Mouse (Mus musculus): ENCODE data around the gene Trex2. TPM values are rescaled to one million over a fixed set of nuclear protein-coding genes. Genes with fewer than 3 reads are reported as not detected.
"Not testable (repeated sequence)": the region's sequence is repeated elsewhere in the genome, so short reads cannot be mapped to it uniquely, and the experiment has no call there.

Gene Trex2
- total RNA-seq, 4 experiments from 2014 or later: not detected

DNA sequence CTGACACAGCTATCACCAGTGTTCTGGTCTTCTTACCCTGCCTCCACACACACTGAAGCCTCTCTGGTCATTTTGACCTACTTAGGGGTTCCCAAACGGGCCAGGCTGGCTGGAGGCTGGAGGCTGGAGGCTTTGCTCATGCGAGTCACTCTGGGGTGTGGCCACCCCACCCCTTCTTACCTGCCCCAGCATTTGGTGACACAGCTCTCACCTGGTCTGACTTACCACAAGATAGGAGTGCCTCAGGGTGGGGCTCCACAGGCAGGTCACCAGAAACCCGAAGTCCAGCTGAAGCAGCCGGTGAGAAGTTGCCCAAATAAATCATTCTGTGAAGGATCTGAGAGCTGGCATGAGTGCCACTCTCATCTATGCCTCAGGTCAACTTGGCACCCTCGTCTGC, 2.3 kb downstream of the Trex2 start:
- DNase-seq (ENCODE audit: low spot score in 2 of 2): no peak

DNA sequence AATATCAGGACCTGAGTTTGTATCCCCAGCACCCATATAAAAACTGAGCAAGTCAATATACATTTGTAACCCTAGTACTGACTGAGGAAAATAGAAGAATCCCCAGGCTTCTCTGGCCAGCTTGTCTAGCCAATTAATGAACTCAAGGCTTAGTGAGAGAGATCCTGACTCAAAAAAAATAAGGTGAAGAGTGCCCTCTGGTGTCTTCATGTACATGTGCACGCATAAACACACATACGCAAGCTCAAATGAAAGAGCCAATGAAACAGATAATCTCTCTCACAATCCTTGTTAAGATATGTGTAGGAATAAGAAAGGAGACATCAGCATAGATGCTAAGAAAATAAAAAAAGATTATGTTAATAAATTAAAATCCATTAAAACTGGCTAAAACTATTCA, 5.1 kb downstream of the Trex2 start:
- no peak for DNase-seq (ENCODE audit: low spot score in 2 of 2)

DNA sequence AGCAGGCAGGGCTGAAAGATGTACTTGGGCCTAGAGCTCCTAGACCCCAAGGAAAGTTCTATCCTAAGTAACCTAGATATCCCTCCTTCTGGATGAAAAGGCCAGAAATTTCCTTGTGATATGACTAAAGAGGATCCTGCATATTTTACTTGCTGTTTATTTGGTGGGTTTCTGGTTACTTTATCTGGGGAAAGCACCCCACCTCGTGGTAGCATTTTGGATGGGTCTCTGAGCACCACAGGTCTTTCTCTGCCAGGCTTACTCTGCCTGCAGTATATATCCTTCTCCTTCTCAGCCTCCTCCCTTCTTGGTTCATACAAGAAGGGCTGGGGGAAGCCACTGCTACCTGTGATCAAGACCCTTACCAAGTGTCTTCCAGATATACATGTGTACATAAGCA, 22.4 kb downstream of the Trex2 start:
- no peak for DNase-seq (ENCODE audit: low spot score in 2 of 2)

GRCm38 (mm10) chrX:73410880-73411517, 24.1 kb downstream of the Trex2 start, which contains the start of gene Zfp92:
TSS of gene Zfp92 (plus strand) at chrX:73411096.
- DNase-seq (ENCODE audit: low spot score in 2 of 2): peak in 1 of 2 experiments; percentile 11

- DNase-seq (ENCODE audit: low spot score in 2 of 2): no peak
These were observed 33.5 kb downstream of the Trex2 start for GRCm38 (mm10) chrX:73401616-73402015.

- DNase-seq (ENCODE audit: low spot score in 2 of 2): no peak
These were observed 34.2 kb downstream of the Trex2 start for GRCm38 (mm10) chrX:73400951-73401350.

- not testable (repeated sequence) for DNase-seq (ENCODE audit: low spot score in 2 of 2)
These were observed 36.5 kb downstream of the Trex2 start, which contains the start of gene Gm18336 for GRCm38 (mm10) chrX:73398636-73399035. TSS of gene Gm18336 (minus strand) at chrX:73398736.

- DNase-seq (ENCODE audit: low spot score in 2 of 2): no peak
These were observed 38.7 kb downstream of the Trex2 start for GRCm38 (mm10) chrX:73396446-73396845.

- no peak for DNase-seq (ENCODE audit: low spot score in 2 of 2)
These were observed 43.7 kb downstream of the Trex2 start for GRCm38 (mm10) chrX:73391481-73391880.

DNA sequence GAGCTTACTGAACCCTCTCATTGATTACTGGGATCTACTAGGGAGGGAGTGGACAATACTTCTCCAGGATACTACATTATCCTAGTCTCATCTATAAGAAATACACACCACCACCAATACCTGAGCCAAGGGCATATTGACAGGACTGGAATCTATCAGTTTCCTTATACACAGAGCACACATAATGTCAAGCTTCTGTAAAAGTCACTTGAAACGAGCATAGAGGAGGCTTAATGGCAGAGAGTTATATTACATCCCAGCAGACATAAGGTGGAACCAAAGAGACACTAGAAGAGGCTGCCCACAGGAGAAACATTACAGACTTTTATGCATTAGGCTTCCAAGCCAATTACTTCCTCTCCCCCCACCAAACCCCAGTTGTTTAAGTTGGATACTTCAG, 50.2 kb downstream of the Trex2 start:
- no peak for DNase-seq (ENCODE audit: low spot score in 2 of 2)

DNA sequence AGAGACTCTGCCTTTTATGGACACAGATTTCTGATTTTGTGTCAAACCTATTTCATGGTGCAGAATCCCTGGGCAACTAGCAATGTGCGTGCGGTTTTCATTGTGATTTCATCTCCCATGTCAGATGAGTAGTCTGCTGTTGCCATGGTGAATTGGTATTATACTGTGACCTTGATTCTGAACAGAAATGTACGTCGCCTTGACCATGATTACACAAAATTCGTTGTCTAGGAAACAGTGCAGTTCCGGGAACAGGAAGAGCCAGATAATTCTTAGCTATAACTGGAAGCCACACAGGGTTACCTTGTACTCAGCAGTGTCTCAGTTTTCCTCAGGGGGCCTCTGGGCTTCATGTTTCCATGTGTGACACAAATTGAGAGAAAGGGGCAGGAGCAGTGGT, 50.7 kb downstream of the Trex2 start:
- DNase-seq (ENCODE audit: low spot score in 2 of 2): peak in 1 of 2 experiments; percentile 3

Other genes starting within 250 kb of the Trex2 start
- gene Xlr3b, start 243.1 kb downstream of the Trex2 start, total RNA-seq (2022): 10 to 100 TPM in 2 of 4 experiments, 1 to 10 TPM in 1, under 1 TPM in 1; 0.30 to 13.5 (median 6.2) TPM
- gene Xlr4b, start 221.0 kb downstream of the Trex2 start, total RNA-seq (2022): 1 to 10 TPM in 2 of 4 experiments, under 1 TPM in 1, not detected in 1; 0.41 to 2.6 (median 1.9) TPM
- 10 to 100 TPM; 12.3 to 14.4 (median 12.6) TPM for gene F8a, start 207.1 kb downstream of the Trex2 start, total RNA-seq (2022)
- not detected for gene Xlr4c, start 192.2 kb downstream of the Trex2 start, total RNA-seq (2022)
- gene Xlr3c, start 170.0 kb downstream of the Trex2 start, total RNA-seq (2022): under 1 TPM in 1 of 4 experiments, not detected in 3; 0.30 TPM
- gene Xlr5a, start 142.4 kb downstream of the Trex2 start, total RNA-seq (2022): not detected
- gene Xlr5c, start 142.4 kb downstream of the Trex2 start, total RNA-seq (2022): not detected
- gene Gm45015, start 98.5 kb downstream of the Trex2 start, total RNA-seq (2022): not detected
- 10 to 100 TPM; 11.6 to 13.9 (median 12.9) TPM for gene Zfp275, start 92.7 kb downstream of the Trex2 start, total RNA-seq (2022)
- gene Gm18336, start 36.6 kb downstream of the Trex2 start, total RNA-seq (2022): not detected
- 1 to 10 TPM; 1.5 to 4.3 (median 2.1) TPM for gene Zfp92, start 24.2 kb downstream of the Trex2 start, total RNA-seq (2022)
- 10 to 100 TPM in 3 of 4 experiments, 1 to 10 TPM in 1; 8.5 to 12.8 (median 11.0) TPM for gene Haus7, start 23.7 kb upstream of the Trex2 start, total RNA-seq (2022)
- 10 to 100 TPM; 15.7 to 23.0 (median 21.3) TPM for gene Bgn, start 48.3 kb upstream of the Trex2 start, total RNA-seq (2022)
- 100 to 1,000 TPM; 136 to 147 (median 141) TPM for gene Atp2b3, start 67.7 kb upstream of the Trex2 start, total RNA-seq (2022)
- under 1 TPM; 0.28 to 0.58 (median 0.38) TPM for gene Dusp9, start 204.1 kb upstream of the Trex2 start, total RNA-seq (2022)
- gene Pnck, start 224.8 kb upstream of the Trex2 start, total RNA-seq (2022): 100 to 1,000 TPM; 115 to 126 (median 117) TPM
- gene Slc6a8, start 237.8 kb upstream of the Trex2 start, total RNA-seq (2022): 100 to 1,000 TPM; 101 to 115 (median 108) TPM